Mouse (Mus musculus) C3H10T1/2 (cell line): ENCODE results near the gene Lin9. TPM values are rescaled to one million over a fixed set of nuclear protein-coding genes. Genes with fewer than 3 reads are reported as not detected.

ENCODE experiments used
- polyA plus RNA-seq, 2 experiments: library from polyadenylated mRNA; unstranded; fragments of >200 nt; fragmentation: generic; extraction: Trizol; gene quantifications; one replicate each; pipeline ENCODE4 v1.2.1; 2012; ENCODE audit warnings: missing spikeins in 2 of 2

The Lin9 gene
- polyA plus RNA-seq: 1 to 10 TPM in 1 of 2 experiments, under 1 TPM in 1; 0.33 to 2.0 TPM

DNA sequence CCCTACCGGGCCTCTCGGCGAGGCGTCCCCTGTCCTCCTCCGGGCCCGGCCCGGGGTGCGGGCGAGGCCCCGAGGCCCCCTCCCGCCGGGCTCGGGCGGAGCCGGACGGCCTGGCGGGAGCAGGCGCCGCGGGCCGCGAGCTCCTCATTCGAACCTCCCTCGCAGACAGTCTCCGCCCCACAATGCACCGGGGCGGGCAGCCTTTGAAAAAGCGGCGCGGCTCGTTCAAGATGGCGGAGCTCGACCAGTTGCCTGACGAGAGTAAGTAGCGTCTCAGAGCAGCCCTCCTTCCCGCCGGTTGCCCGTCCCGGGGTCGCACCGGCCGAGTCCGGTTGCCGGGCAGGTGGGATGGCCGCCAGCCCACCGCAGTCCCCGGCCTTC is at the start of gene Lin9:
Gene Lin9, plus strand, starts transcription at position 14 of the 381 bp plus-strand sequence.

GRCm38 (mm10) chr1:180696626-180697352 is 55.8 kb downstream of the Lin9 start, which contains the start of gene Mixl1:
Gene Mixl1 (minus strand): TSS chr1:180697034.

GRCm38 (mm10) chr1:180725704-180726179 is 84.8 kb downstream of the Lin9 start, which contains the start of gene Acbd3:
Gene Acbd3 (plus strand): TSS chr1:180726043.

Other genes with a start within 250 kb of the Lin9 start
- gene Stum, start 157.6 kb upstream of the Lin9 start, polyA plus RNA-seq: not detected
- gene Parp1, start 72.2 kb upstream of the Lin9 start, polyA plus RNA-seq: 10 to 100 TPM; 19.9 to 29.9 TPM
- gene Mixl1, start 55.9 kb downstream of the Lin9 start, polyA plus RNA-seq: not detected
- gene Acbd3, start 84.9 kb downstream of the Lin9 start, polyA plus RNA-seq: 1 to 10 TPM; 1.1 to 9.5 TPM
- 100 to 1,000 TPM in 1 of 2 experiments, 10 to 100 TPM in 1; 65.3 to 961 TPM for gene H3f3a, start 172.8 kb downstream of the Lin9 start, polyA plus RNA-seq
- gene Sde2, start 210.0 kb downstream of the Lin9 start, polyA plus RNA-seq: 10 to 100 TPM in 1 of 2 experiments, 1 to 10 TPM in 1; 2.3 to 12.3 TPM